Mouse (Mus musculus) myocyte (in vitro differentiated cells): Measurements from ENCODE around the gene Enkur.

Experiments used
- CEBPB ChIP-seq: IDR thresholded peaks from 2 replicates; pipeline ENCODE4 v1.6.1; 2011; ENCODE audit warnings: mild to moderate bottlenecking, moderate library complexity; ENCODE audit not compliant: poor library complexity, insufficient read depth, severe bottlenecking
- MAX ChIP-seq: IDR thresholded peaks from one replicate; pipeline ENCODE4 v1.6.1; 2011; ENCODE audit warnings: low read depth, mild to moderate bottlenecking, control low read depth
- MYOD1 ChIP-seq, 3 experiments: IDR thresholded peaks; one replicate each; pipeline ENCODE4 v1.6.1; 2011; ENCODE audit warnings: control low read depth in 2 of 3, low read depth in 2 of 3, mild to moderate bottlenecking in 2 of 3, moderate library complexity in 1 of 3; ENCODE audit not compliant: insufficient read length in 2 of 3, control insufficient read depth in 1 of 3
- MYOG ChIP-seq, 3 experiments: IDR thresholded peaks; one replicate each; pipeline ENCODE4 v1.6.1; 2011; ENCODE audit warnings: control low read depth in 2 of 3, low read depth in 2 of 3, mild to moderate bottlenecking in 2 of 3; ENCODE audit not compliant: insufficient read length in 2 of 3, control insufficient read depth in 1 of 3, insufficient read depth in 1 of 3
- POLR2A ChIP-seq: IDR thresholded peaks from one replicate; pipeline ENCODE4 v1.6.1; 2011; ENCODE audit warnings: low read depth, mild to moderate bottlenecking, control low read depth, moderate library complexity; ENCODE audit not compliant: insufficient read length
- POLR2AphosphoS2 ChIP-seq: IDR thresholded peaks from one replicate; pipeline ENCODE4 v1.6.1; 2011; ENCODE audit warnings: low read depth, control low read depth; ENCODE audit not compliant: insufficient read length
- USF1 ChIP-seq: IDR thresholded peaks from one replicate; pipeline ENCODE4 v1.6.1; 2011; ENCODE audit warnings: low read depth, mild to moderate bottlenecking, control low read depth, moderate library complexity

DNA sequence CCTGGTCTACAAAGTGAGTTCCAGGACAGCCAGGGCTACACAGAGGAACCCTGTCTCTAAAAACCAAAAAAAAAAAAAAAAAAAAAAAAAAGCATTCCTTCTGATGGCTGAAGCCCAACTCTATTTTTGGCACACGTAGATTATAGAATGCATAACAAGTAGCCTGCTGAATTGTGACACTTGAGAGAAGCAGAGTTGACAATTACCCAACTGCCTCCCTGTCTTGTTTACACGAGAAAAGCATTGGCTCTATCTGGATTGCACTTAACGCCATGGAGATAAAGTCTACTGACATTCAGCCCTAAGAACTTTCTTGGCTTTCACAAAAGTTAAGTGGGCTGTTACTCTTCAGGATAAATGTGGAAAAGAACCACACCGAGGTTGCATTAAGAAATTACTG lies 39.8 kb upstream of the Enkur start:
- no peak for TF ChIP-seq CEBPB
- TF ChIP-seq POLR2A = no peak
- TF ChIP-seq POLR2AphosphoS2 = no peak
- TF ChIP-seq MYOG (IDR thresholded peaks at IDR 0.05; ENCODE audit: control insufficient read depth in 1 of 3, insufficient read depth in 1 of 3, insufficient read length in 2 of 3, low read depth in 2 of 3) = no peak
- TF ChIP-seq MYOD1 (IDR thresholded peaks at IDR 0.05; ENCODE audit: control insufficient read depth in 1 of 3, insufficient read length in 2 of 3, low read depth in 2 of 3) = no peak
- no peak for TF ChIP-seq USF1
- TF ChIP-seq MAX = no peak
